Mouse (Mus musculus) ES-E14 (cell line): ENCODE data around the gene Adck1.

Source experiments
- MAFK ChIP-seq: IDR thresholded peaks from 2 replicates; pipeline ENCODE4 v1.6.1; 2014; ENCODE audit warnings: mild to moderate bottlenecking, low read depth, low read length, inconsistent platforms; ENCODE audit not compliant: insufficient read depth
- ZC3H11A ChIP-seq: IDR thresholded peaks from 2 replicates; pipeline ENCODE4 v1.6.1; 2012; ENCODE audit warnings: low read depth, mild to moderate bottlenecking, inconsistent platforms, low read length, borderline replicate concordance
- ZNF384 ChIP-seq: IDR thresholded peaks from 2 replicates; pipeline ENCODE4 v1.6.1; 2012; ENCODE audit warnings: low read depth, low read length, inconsistent platforms

- TF ChIP-seq ZC3H11A (no peak), ZNF384 (no peak), MAFK (no peak)
These were observed 83.7 kb downstream of the Adck1 start for GRCm38 (mm10) chr12:88444040-88444439.
